Mouse (Mus musculus): ENCODE measurements around the gene Arl4c. TPM values are rescaled to one million over a fixed set of nuclear protein-coding genes. Genes with fewer than 3 reads are reported as not detected.

The Arl4c gene
- polyA plus RNA-seq, 1 experiment from 2014 or later = 16.0 TPM

GRCm38 (mm10) chr1:88623541-88624115, 78.4 kb downstream of the Arl4c start:
- H3K27me3 ChIP-seq (ENCODE audit: insufficient read depth, poor library complexity, severe bottlenecking) = no peaks in the 10 kb centered on the region
- DNase-seq (ENCODE audit: low spot score) = no peak
- 82% methylated on average over 8 of the region's 8 CpGs for WGBS
- no peaks in the 10 kb centered on the region for H3K9me3 ChIP-seq
- no peak overlapping the region for H3K4me3 ChIP-seq
- no peak overlapping the region for H3K27ac ChIP-seq
- no peaks in the 10 kb centered on the region for H3K36me3 ChIP-seq
- peaks cover 13% of the 10 kb centered on the region for H3K4me1 ChIP-seq

Other genes starting within 250 kb of the Arl4c start
- gene Glrp1, start 192.2 kb downstream of the Arl4c start, polyA plus RNA-seq (2016; fragmentation: Nextera tagmentation; extraction: Ambion mirVana) = 0.10 TPM in 1 of 2 replicates, not detected in the other